17 mouse cellular contexts compared by ENCODE assay signal in the genomic region with DNA sequence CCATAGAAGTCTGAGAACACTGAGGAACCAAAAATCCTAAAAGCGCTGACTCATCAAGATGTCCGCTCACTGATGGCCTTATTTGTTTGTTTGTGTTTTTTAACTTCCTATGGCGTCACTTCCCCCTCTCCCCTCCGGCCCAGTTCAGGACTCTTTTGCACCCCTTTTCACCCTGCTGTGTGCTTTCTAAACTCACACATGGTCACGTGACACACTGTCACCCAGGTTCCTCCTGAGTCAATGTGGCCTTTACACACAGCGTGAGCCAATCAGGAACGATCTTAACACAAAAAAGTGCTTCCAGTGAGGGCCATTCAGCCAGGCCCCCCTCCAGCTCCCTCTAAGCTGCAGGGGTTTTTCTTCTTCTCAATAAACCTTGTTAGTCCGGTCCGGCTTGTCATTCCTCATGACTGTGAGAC. TPM values are rescaled to one million over a fixed set of nuclear protein-coding genes. Genes with fewer than 3 reads are reported as not detected.
DNase-seq lines count a peak whose midpoint lies in the region; ATAC-seq and TF ChIP-seq lines count a peak whose summit lies in the region.
"Had no signal": no experiment of that assay in that cellular context is flagged by ENCODE, and none has a peak within 500 bp of the region (broad histone marks: within the 10 kb centered on the region; RNA-seq: fewer than 3 reads in every experiment).

No protein-coding gene starts in this region.

- H3K27ac ChIP-seq in midbrain, embryonic 12.5 days (replicated peaks): no peak overlapping the region
- no peak overlapping the region for H3K27ac ChIP-seq in midbrain, embryonic 15.5 days
- H3K27ac ChIP-seq in MEL (ENCODE audit: control insufficient read depth, low read depth, low read length): peak overlapping the region; percentile 76
- no peak overlapping the region for H3K27ac ChIP-seq in limb, embryonic 10.5 days
- H3K27ac ChIP-seq: hindbrain, postnatal 0 days; liver, embryonic 13.5 days had no signal

- peak; percentile 56 for ATAC-seq in midbrain, embryonic 12.5 days (ENCODE audit: low FRiP score, low read depth)
- no peak for ATAC-seq in midbrain, embryonic 15.5 days (replicated peaks)
- no peak for ATAC-seq in erythroblast, adult 5-6 weeks (replicated peaks; ENCODE audit: low FRiP score, poor library complexity, severe bottlenecking)
- ATAC-seq: hindbrain, postnatal 0 days had no signal

- no peak for TF ChIP-seq RAD21 in MEL (IDR thresholded peaks at IDR 0.05; ENCODE audit: low read depth, low read length)

- no peaks in the 10 kb centered on the region for H3K79me2 ChIP-seq in MEL (ENCODE audit: control insufficient read depth, insufficient read depth, low read length, poor library complexity)

- H3K4me2 ChIP-seq in midbrain, embryonic 12.5 days (replicated peaks): no peak overlapping the region
- no peak overlapping the region for H3K4me2 ChIP-seq in midbrain, embryonic 15.5 days
- H3K4me2 ChIP-seq: heart, embryonic 11.5 days; liver, embryonic 13.5 days had no signal

- H3K36me3 ChIP-seq in midbrain, embryonic 12.5 days: no peaks in the 10 kb centered on the region
- no peaks in the 10 kb centered on the region for H3K36me3 ChIP-seq in midbrain, embryonic 15.5 days (replicated peaks)
- H3K36me3 ChIP-seq in MEL (ENCODE audit: control insufficient read depth in 1 of 2, insufficient read depth in 2 of 2, low read length in 2 of 2): peaks cover 0 to 29% of the 10 kb centered on the region in 2 experiments; a peak in 2 of 4 replicates
- H3K36me3 ChIP-seq in limb, embryonic 10.5 days: no peaks in the 10 kb centered on the region
- H3K36me3 ChIP-seq: liver, embryonic 13.5 days had no signal

- no peak for TF ChIP-seq CTCF in MEL (IDR thresholded peaks at IDR 0.05 in 2 of 3, conservative IDR thresholded peaks at IDR 0.05 in 1 of 3; ENCODE audit: control insufficient read depth in 1 of 3, insufficient read depth in 1 of 3, low read depth in 2 of 3, low read length in 3 of 3, poor library complexity in 1 of 3, severe bottlenecking in 1 of 3)

- DNase-seq in MEL (ENCODE audit: low read depth, low spot score): peak; percentile 80
- peak; percentile 16 for DNase-seq in embryo, embryonic 11 days
- DNase-seq in cerebellum, adult 11-12 months: no peak
- no peak for DNase-seq in limb, embryonic 10.5 days (ENCODE audit: low spot score)
- DNase-seq: adrenal gland, postnatal 14 days; cerebellum, adult 9-11 months; gastrocnemius, postnatal 36 days; kidney, adult 8-10 months; kidney, postnatal 4 days; left cerebral cortex, postnatal 4 days; liver, embryonic 13.5 days; lung, postnatal 10 days had no signal

- no peak for TF ChIP-seq POLR2A in MEL (IDR thresholded peaks at IDR 0.05; ENCODE audit: control insufficient read depth in 1 of 2, insufficient read depth in 1 of 2, low read depth in 1 of 2, low read length in 2 of 2, poor library complexity in 1 of 2)

- no peak overlapping the region for H3K4me3 ChIP-seq in midbrain, embryonic 12.5 days
- no peak overlapping the region for H3K4me3 ChIP-seq in midbrain, embryonic 15.5 days
- H3K4me3 ChIP-seq in MEL (ENCODE audit: control insufficient read depth in 1 of 2, insufficient read depth in 1 of 2, low read depth in 2 of 2, low read length in 2 of 2): peak overlapping the region in 1 of 2 experiments; percentile 45; a peak in 2 of 4 replicates
- no peak overlapping the region for H3K4me3 ChIP-seq in limb, embryonic 10.5 days
- H3K4me3 ChIP-seq: liver, embryonic 13.5 days had no signal

- H3K9me3 ChIP-seq in midbrain, embryonic 12.5 days: no peaks in the 10 kb centered on the region
- no peaks in the 10 kb centered on the region for H3K9me3 ChIP-seq in midbrain, embryonic 15.5 days
- no peaks in the 10 kb centered on the region for H3K9me3 ChIP-seq in MEL (replicated peaks; ENCODE audit: insufficient read depth, low read length)
- no peaks in the 10 kb centered on the region for H3K9me3 ChIP-seq in limb, embryonic 10.5 days (replicated peaks)
- H3K9me3 ChIP-seq: liver, embryonic 13.5 days had no signal

- no peak overlapping the region for H3K9ac ChIP-seq in midbrain, embryonic 12.5 days (replicated peaks)
- H3K9ac ChIP-seq in midbrain, embryonic 15.5 days: no peak overlapping the region
- H3K9ac ChIP-seq in MEL (ENCODE audit: control insufficient read depth, low read depth, low read length, poor library complexity, severe bottlenecking): peak overlapping the region; percentile 35
- H3K9ac ChIP-seq: liver, embryonic 13.5 days had no signal

- no peaks in the 10 kb centered on the region for H3K27me3 ChIP-seq in midbrain, embryonic 12.5 days
- H3K27me3 ChIP-seq in midbrain, embryonic 15.5 days (replicated peaks): no peaks in the 10 kb centered on the region
- H3K27me3 ChIP-seq in MEL (ENCODE audit: control insufficient read depth in 1 of 2, insufficient read depth in 2 of 2, low read length in 2 of 2): no peaks in the 10 kb centered on the region
- H3K27me3 ChIP-seq in limb, embryonic 10.5 days (ENCODE audit: low read depth, poor library complexity, severe bottlenecking): no peaks in the 10 kb centered on the region
- H3K27me3 ChIP-seq: liver, embryonic 13.5 days had no signal

- no peak; a peak in 2 of 4 replicates for TF ChIP-seq EP300 in MEL (IDR thresholded peaks at IDR 0.05; ENCODE audit: low read depth in 1 of 2, low read length in 2 of 2)

- WGBS in midbrain, embryonic 12.5 days: 38% methylated on average over 9 of the region's 9 CpGs
- 39% methylated on average over 9 of the region's 9 CpGs for WGBS in midbrain, embryonic 15.5 days
- 84% methylated on average over 9 of the region's 9 CpGs for WGBS in limb, embryonic 10.5 days

- H3K4me1 ChIP-seq in midbrain, embryonic 12.5 days: no peaks in the 10 kb centered on the region
- no peaks in the 10 kb centered on the region for H3K4me1 ChIP-seq in midbrain, embryonic 15.5 days
- H3K4me1 ChIP-seq in MEL (ENCODE audit: control insufficient read depth in 1 of 2, insufficient read depth in 2 of 2, low read length in 2 of 2): peaks cover 29 to 35% of the 10 kb centered on the region in 2 experiments
- H3K4me1 ChIP-seq in limb, embryonic 10.5 days: no peaks in the 10 kb centered on the region

TF ChIP-seq in MEL, 35 proteins besides CTCF, POLR2A, EP300 and RAD21 (continues in another document):
- TF ChIP-seq USF1 (IDR thresholded peaks at IDR 0.05; ENCODE audit: low read depth, low read length) (peak; percentile 96), MAZ (IDR thresholded peaks at IDR 0.05; ENCODE audit: low read depth, low read length) (no peak), ETS1 (IDR thresholded peaks at IDR 0.05; ENCODE audit: low read depth, low read length) (peak; percentile 58), TCF12 (IDR thresholded peaks at IDR 0.05; ENCODE audit: low read depth, low read length) (no peak), MYB (IDR thresholded peaks at IDR 0.05; ENCODE audit: low read depth, low read length) (no peak), CHD1 (IDR thresholded peaks at IDR 0.05; ENCODE audit: low read depth, low read length) (no peak), SMC3 (IDR thresholded peaks at IDR 0.05; ENCODE audit: low read depth, low read length) (no peak), POLR2AphosphoS2 (IDR thresholded peaks at IDR 0.05; ENCODE audit: low read length) (no peak), ZMIZ1 (IDR thresholded peaks at IDR 0.05; ENCODE audit: low read depth, low read length) (no peak), HCFC1 (IDR thresholded peaks at IDR 0.05; ENCODE audit: low read depth, low read length) (peak; percentile 60; the same call in 1 of the 2 replicates), ELF1 (IDR thresholded peaks at IDR 0.05; ENCODE audit: low read depth, low read length) (no peak), MEF2A (IDR thresholded peaks at IDR 0.05; ENCODE audit: extremely low read depth, insufficient replicate concordance, low read depth, low read length, poor library complexity, severe bottlenecking) (no peak), JUND (IDR thresholded peaks at IDR 0.05; ENCODE audit: low read depth, low read length) (no peak), GABPA (IDR thresholded peaks at IDR 0.05; ENCODE audit: low read depth, low read length) (peak; percentile 84; the same call in 1 of the 2 replicates), RCOR1 (IDR thresholded peaks at IDR 0.05; ENCODE audit: low read depth, low read length) (no peak), SIN3A (IDR thresholded peaks at IDR 0.05; ENCODE audit: low read length) (no peak; the same call in 1 of the 2 replicates), ZNF384 (IDR thresholded peaks at IDR 0.05; ENCODE audit: low read depth, low read length) (no peak), MAX (IDR thresholded peaks at IDR 0.05; ENCODE audit: low read length) (peak; percentile 80), UBTF (IDR thresholded peaks at IDR 0.05; ENCODE audit: borderline replicate concordance, insufficient read depth, low read depth, low read length) (no peak), GATA1 (IDR thresholded peaks at IDR 0.05; ENCODE audit: low read depth, low read length) (no peak), POLR2AphosphoS5 (IDR thresholded peaks at IDR 0.05; ENCODE audit: borderline replicate concordance, low read depth, low read length) (no peak), MAFK (IDR thresholded peaks at IDR 0.05; ENCODE audit: borderline replicate concordance, low read depth, low read length) (peak; percentile 99), BHLHE40 (IDR thresholded peaks at IDR 0.05; ENCODE audit: borderline replicate concordance, low read depth, low read length) (peak; percentile 61; the same call in 1 of the 2 replicates), ZKSCAN1 (IDR thresholded peaks at IDR 0.05; ENCODE audit: low read depth, low read length) (no peak), ZC3H11A (IDR thresholded peaks at IDR 0.05; ENCODE audit: low read depth, low read length) (no peak), USF2 (IDR thresholded peaks at IDR 0.05; ENCODE audit: borderline replicate concordance in 1 of 2, insufficient read depth in 1 of 2, low read depth in 1 of 2, low read length in 2 of 2) (peak; percentile 69 to 77; a peak in 3 of 4 replicates), NRF1 (IDR thresholded peaks at IDR 0.05; ENCODE audit: insufficient read depth, low read depth, low read length, poor library complexity, severe bottlenecking) (no peak), CHD2 (IDR thresholded peaks at IDR 0.05; ENCODE audit: low read length) (no peak), TAL1 (IDR thresholded peaks at IDR 0.05; ENCODE audit: low read length) (no peak)

RNA-seq across cellular contexts. Expression of a gene that starts 16.9 kb away (rescaled TPM):
- 7.3 and 8.0 TPM in 2 replicates for polyA plus RNA-seq in midbrain, embryonic 12.5 days (2016; fragmentation: Nextera tagmentation; extraction: Ambion mirVana)
- polyA plus RNA-seq in midbrain, embryonic 15.5 days (2015; fragmentation: Nextera tagmentation; extraction: Ambion mirVana): 8.5 and 8.8 TPM in 2 replicates
- 4.6 and 6.7 TPM in 2 replicates for total RNA-seq in MEL (2012; rRNA removed)
- 10 to 100 TPM; 12.1 to 20.3 TPM for polyA plus RNA-seq in MEL (2012; ENCODE audit: insufficient read depth in 1 of 2, insufficient read length in 2 of 2, low read depth in 1 of 2, low replicate concordance in 2 of 2, missing spikeins in 1 of 2)
- total RNA-seq in erythroblast, adult 5-6 weeks (2015; ENCODE audit: low replicate concordance): 6.5 and 10.7 TPM in 2 replicates
- total RNA-seq in erythroblast, adult 5-6 weeks (2017; ENCODE audit: low replicate concordance): 3.9 and 4.1 TPM in 2 replicates
- polyA plus RNA-seq in limb, embryonic 10.5 days (2016; fragmentation: Nextera tagmentation; extraction: Ambion mirVana): 4.2 and 4.6 TPM in 2 replicates

Comparison
In these comparisons a context has a peak if more than half of its experiments do, and no peak if none do; other contexts are left out.
1. DNase-seq: peak in MEL (single experiment) and embryo, embryonic 11 days (single experiment); none in cerebellum, adult 11-12 months (single experiment) and limb, embryonic 10.5 days (single experiment).